Mouse (Mus musculus) cerebellum, postnatal 4 days (tissue): ENCODE results near the gene Zfp454.

Source experiments
- DNase-seq, 2 experiments: peaks; one replicate each; pipeline ENCODE4 v3.0.0; 2022; ENCODE audit warnings: low spot score in 2 of 2, mixed read lengths in 1 of 2

The Zfp454 gene

GRCm38 (mm10) chr11:50887390-50888128 is at the start of gene Zfp454:
Zfp454 (minus strand) TSS chr11:50887651.
- peak; percentile 75 to 85 for DNase-seq

GRCm38 (mm10) chr11:50932040-50932439 is 44.6 kb upstream of the Zfp454 start:
- no peak for DNase-seq

GRCm38 (mm10) chr11:50931451-50931866 is 44.0 kb upstream of the Zfp454 start, which contains the start of gene Zfp354b:
Zfp354b (minus strand) TSS chr11:50931633.
- DNase-seq: peak; percentile 61 to 82

- no peak for DNase-seq
These were observed 43.6 kb upstream of the Zfp454 start for GRCm38 (mm10) chr11:50931021-50931420.

- DNase-seq: no peak
These were observed 43.1 kb upstream of the Zfp454 start for GRCm38 (mm10) chr11:50930469-50931014.

GRCm38 (mm10) chr11:50915671-50916320 is 28.3 kb upstream of the Zfp454 start, which contains the start of gene Zfp2:
Zfp2 (minus strand) TSS chr11:50916165.
- DNase-seq: peak; percentile 85 to 90

GRCm38 (mm10) chr11:50914461-50914860 is 27.0 kb upstream of the Zfp454 start:
- DNase-seq: no peak

GRCm38 (mm10) chr11:50913301-50913700 is 25.9 kb upstream of the Zfp454 start:
- DNase-seq: no peak

- no peak for DNase-seq
These were observed 20.7 kb upstream of the Zfp454 start for GRCm38 (mm10) chr11:50908136-50908535.

- DNase-seq: no peak
These were observed 9.9 kb upstream of the Zfp454 start for GRCm38 (mm10) chr11:50897359-50897758.

GRCm38 (mm10) chr11:50892441-50892840 is 5.0 kb upstream of the Zfp454 start:
- DNase-seq: no peak

GRCm38 (mm10) chr11:50886933-50887293 is 538 bp downstream of the Zfp454 start:
- DNase-seq: peak in 1 of 2 experiments; percentile 3

GRCm38 (mm10) chr11:50886231-50886932 is 1.1 kb downstream of the Zfp454 start:
- DNase-seq: no peak

- no peak for DNase-seq
These were observed 3.7 kb downstream of the Zfp454 start for GRCm38 (mm10) chr11:50883756-50884155.

- DNase-seq: no peak
These were observed 8.8 kb downstream of the Zfp454 start for GRCm38 (mm10) chr11:50878641-50879040.

GRCm38 (mm10) chr11:50850989-50851601 is 36.4 kb downstream of the Zfp454 start:
- DNase-seq: no peak

- no peak for DNase-seq
These were observed 37.2 kb downstream of the Zfp454 start, which contains the start of gene Grm6 for GRCm38 (mm10) chr11:50850177-50850735. Grm6 (plus strand) TSS chr11:50850685.

GRCm38 (mm10) chr11:50849310-50849709 is 38.1 kb downstream of the Zfp454 start:
- no peak for DNase-seq

- no peak for DNase-seq
These were observed 38.8 kb downstream of the Zfp454 start for GRCm38 (mm10) chr11:50848520-50849137.

- no peak for DNase-seq
These were observed 40.4 kb downstream of the Zfp454 start for GRCm38 (mm10) chr11:50847047-50847446.

GRCm38 (mm10) chr11:50845951-50846350 is 41.5 kb downstream of the Zfp454 start:
- no peak for DNase-seq
